Mouse (Mus musculus): Measurements from ENCODE around the gene Arsj.

Gene Arsj

DNA sequence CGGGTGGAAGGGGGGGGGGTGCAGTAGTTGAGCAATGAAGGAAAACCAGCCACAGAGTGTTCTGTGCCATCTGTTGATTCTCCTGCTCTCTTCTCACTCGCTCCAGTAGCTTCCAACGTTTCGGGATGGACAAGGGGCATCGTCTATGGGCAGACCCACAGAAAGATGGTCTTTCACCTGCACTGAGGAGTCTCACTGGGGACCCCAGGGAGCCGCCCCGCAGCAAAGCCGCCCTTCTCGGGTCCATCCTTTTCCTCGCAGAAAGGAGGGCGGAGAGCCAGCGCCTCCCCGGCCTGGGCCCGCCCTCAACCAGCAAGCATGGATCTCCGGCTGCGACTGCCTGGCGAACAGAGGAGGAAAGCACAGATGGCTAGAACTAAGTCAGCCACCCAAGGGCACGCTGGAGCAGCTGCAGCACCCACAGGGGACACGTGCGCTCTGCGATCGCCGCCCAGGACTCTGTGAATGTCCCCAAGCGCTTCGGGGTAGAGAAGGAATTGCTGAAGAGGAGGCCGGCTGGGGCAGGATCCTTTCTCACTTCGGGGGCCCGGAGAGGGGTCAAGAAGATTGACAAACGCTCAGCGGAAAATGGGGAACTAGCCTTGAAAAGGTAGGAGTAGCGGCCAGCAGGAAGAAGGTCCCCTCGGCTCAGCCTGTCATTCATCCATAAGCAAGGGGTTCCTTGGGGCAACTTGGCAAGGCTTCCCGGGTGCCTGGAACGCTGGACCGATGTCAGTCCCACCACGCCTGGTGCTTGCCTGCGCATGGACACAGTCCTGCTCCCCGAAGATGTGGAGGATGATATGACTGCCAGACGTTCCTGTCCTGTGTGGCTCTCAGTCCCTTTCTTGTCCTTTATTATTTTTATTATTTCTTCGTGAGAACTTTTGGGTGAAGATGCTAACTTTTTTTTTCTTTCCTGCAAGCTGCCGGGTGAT, at the start of gene Arsj:
Gene Arsj (plus strand): TSS at position 117 of the 938 bp plus-strand sequence.
- in situ Hi-C loops (cut with MboI; ENCODE audit: unreplicated experiment in 2 of 2), result no loop called here

DNA sequence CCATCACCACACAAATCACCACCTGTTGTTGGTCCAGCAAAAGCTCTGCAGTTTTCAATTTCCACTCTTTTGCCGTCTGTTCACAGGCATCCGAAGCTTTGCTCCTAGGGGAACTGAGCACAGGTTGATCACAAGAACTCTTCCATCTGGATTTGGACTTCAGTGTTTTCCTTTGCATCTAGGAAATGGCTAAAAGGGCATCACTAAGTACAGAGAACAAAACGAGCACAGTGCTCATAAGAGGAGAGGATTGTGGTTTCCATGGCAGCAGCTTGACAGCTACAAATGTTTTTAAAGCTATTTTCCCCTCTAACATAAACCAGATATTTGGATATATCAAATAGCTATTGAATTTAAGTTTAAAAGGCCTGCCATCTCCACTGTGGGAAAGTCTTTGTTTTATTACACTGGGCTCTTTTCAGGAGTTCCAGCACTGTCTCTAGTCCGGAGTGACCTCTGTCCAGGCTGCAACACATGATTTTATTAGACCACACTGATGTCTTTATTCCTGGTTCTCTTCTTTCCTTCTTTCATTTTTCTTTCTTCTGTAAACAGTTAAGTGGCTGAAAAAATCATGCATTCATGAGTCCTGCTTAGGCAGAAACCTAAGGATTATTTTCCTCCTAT, 38.5 kb upstream of the Arsj start:
- in situ Hi-C loops (cut with MboI; ENCODE audit: unreplicated experiment in 2 of 2), result no loop called here

- in situ Hi-C loops (cut with MboI; ENCODE audit: unreplicated experiment in 2 of 2), result no loop called here
Observed at GRCm38 (mm10) chr3:126325891-126326627, 37.4 kb upstream of the Arsj start.

GRCm38 (mm10) chr3:126326628-126327325, 36.7 kb upstream of the Arsj start:
- in situ Hi-C loops (cut with MboI; ENCODE audit: unreplicated experiment in 2 of 2), result no loop called here

- in situ Hi-C loops (cut with MboI; ENCODE audit: unreplicated experiment in 2 of 2), result no loop called here
Observed at GRCm38 (mm10) chr3:126335329-126335728, 28.2 kb upstream of the Arsj start.

DNA sequence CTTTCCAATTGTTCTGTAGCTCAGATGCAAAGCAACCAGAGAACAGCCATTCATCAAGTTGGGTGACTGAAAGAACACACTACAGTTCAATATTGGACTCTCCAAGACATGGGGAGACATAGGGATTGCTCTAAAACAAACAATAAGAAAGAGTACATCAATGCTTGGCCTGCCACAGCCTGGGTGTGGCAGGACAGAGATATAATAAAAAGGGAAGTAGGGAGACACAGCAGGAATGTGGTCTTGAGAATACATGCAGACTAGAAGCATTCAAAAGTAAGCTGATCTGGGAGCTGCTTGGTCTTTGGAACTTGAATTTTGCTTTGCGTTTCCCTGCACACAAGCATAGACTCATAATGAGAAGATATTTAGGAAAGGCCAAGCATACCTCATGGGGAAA, 18.7 kb upstream of the Arsj start:
- in situ Hi-C loops (cut with MboI; ENCODE audit: unreplicated experiment in 2 of 2), result no loop called here

- in situ Hi-C loops (cut with MboI; ENCODE audit: unreplicated experiment in 2 of 2), result no loop called here
Observed at GRCm38 (mm10) chr3:126359760-126360159, 3.7 kb upstream of the Arsj start.

DNA sequence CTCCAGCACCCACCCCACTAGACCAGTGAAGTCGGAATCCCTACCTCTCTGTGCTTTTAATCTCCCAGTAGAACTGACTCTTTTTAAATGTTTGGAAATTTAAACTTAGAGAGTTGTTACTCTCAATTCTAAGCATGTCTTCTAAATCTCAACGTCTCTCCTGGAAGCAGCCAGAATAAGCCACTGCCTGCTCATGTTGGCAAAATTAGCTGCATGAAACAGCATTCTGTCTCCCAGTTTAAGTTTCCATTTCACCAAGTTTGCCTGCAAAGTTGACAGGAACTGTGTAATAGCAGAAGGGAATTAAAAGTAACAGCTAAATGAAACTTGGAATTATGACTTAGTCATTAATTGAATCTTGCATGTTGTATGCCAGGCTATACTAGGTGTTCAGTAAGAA, 1.1 kb upstream of the Arsj start:
- in situ Hi-C loops (cut with MboI; ENCODE audit: unreplicated experiment in 2 of 2), result no loop called here

DNA sequence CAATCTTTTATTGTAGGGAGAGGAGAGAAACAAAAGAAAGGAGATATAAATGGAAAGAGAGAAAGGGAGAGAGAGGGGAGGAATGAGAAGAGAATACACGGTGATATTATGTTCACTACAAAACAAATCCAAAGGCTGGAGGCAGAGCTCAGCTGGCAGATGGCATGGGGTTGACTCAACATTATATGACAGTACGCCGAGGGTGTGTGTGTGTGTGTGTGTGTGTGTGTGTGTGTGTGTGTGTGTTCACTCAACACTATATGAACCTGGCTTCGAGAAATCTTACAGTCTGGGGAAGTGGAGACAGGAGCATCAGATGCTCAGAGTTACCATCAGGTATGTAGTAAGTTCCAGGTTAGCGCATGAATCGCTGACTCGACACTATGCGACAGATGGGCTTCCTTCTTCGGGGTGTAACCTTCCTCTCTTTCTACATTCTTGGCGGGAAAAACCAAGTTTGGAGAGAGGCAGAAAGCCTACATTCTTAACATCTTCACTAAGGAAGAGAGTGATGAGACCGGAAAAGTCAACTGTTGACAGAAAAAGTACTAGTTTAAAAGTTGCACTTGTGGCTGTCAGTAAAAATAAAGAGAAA, 456 bp upstream of the Arsj start:
- in situ Hi-C loops (cut with MboI; ENCODE audit: unreplicated experiment in 2 of 2), result no loop called here

GRCm38 (mm10) chr3:126364555-126364954, 1.1 kb downstream of the Arsj start:
- in situ Hi-C loops (cut with MboI; ENCODE audit: unreplicated experiment in 2 of 2), result no loop called here

DNA sequence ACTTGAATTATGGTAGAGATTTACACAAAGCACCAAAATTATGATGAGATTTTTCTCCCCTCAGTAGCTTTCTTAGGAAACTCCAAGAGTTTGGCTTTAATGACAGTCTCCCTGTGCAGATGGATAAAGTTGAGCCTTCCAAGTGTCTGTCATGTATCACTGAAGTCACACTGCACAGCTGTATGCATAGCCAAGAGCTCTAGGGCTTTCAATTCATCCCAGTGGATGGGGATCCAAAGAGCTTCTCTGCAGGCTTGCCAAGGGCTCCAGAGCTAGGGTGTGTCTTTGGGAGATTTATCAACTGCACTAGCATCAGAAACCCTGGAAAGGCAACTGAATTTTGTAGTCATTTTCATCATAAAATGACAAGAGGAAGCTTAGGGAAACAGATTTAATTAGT, 7.1 kb downstream of the Arsj start:
- in situ Hi-C loops (cut with MboI; ENCODE audit: unreplicated experiment in 2 of 2), result no loop called here

DNA sequence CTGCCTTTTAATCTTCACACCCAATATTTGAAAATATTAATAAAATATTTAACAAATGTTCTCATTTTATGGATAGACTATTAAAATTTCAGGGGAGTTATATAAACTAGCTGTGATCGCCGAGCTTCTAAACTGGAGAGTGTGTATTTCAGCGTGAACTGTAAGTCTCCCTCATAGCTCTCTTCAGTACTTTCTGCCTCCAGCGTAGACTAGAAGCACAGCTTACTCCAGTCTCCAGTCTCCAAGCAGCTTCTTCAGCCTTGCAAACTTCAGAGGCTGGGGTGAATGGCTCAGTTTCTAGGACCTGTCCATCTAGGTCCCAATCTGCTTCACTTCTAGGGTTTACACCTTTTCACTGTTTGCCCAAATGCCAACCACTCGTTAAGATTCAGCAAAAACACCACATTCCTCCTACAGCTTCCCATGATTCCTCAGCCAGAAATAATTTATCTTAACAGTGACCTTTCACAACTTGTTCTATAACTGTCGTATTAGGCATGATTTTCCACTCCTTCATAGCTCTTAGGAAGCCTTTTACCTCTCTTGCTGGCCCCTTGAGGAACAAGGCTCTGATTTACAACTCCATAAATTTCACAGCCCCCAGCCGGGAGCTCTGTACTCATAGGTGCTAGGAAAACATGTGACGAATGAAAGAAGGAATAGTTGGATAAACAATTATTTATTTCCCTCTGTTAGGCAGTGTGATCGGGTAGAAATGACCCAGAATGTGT, 9.5 kb downstream of the Arsj start:
- in situ Hi-C loops (cut with MboI; ENCODE audit: unreplicated experiment in 2 of 2), result no loop called here

DNA sequence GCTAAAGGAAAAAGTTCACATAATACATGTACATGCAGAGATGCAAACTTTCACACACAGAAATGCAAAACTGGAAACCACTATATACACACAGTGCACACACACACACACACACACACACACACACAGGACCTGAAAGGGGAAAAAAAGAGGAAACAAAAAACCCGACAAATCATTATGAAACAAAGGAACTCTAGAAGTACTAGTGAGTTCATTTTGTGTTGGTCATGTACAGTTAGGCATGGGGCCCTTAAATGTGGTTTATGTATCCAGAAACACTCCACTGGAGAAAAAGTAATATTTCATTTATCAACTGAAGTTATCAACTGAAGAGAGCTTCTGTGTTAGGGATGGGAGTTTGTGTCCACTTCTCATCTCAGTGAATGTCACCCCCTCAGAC, 10.2 kb downstream of the Arsj start:
- in situ Hi-C loops (cut with MboI; ENCODE audit: unreplicated experiment in 2 of 2), result no loop called here

DNA sequence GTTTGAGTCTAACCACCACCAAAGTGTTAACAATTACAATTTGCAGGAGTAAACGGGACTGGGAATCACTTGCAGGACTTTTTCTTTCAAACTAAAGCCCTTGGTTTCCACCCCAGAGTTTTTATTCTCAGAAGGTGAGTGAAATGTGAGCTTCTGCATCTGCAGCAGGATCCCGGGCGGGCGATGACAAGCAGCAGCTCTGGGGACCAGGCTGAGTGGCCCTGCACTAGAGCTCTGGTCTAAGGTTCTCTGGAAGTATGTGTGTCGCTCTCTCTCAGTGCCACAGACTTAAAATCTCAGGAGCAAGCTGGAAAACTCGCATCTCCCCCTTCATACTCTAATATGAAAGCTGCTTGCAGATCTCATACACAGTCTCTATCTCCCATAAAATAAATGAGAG, 15.8 kb downstream of the Arsj start:
- in situ Hi-C loops (cut with MboI; ENCODE audit: unreplicated experiment in 2 of 2), result no loop called here

DNA sequence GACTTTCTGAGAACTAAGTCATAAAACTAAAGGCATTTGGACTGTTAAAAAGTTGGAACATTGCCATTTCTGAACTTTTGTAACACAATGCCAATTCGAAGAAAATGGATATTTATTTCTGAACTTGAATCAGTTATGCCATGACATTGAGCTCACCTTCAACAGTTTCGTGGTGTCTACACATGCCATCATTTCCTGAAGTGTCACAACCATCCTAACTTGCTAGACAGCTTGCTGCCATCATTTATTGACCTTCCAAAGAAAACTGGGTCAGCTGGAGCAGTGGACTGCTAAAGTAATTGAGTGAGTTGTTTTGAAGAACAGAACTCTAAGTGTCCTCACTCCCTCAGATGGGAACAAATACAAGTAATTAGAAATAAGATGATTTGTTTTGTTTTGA, 16.2 kb downstream of the Arsj start:
- in situ Hi-C loops (cut with MboI; ENCODE audit: unreplicated experiment in 2 of 2), result no loop called here

DNA sequence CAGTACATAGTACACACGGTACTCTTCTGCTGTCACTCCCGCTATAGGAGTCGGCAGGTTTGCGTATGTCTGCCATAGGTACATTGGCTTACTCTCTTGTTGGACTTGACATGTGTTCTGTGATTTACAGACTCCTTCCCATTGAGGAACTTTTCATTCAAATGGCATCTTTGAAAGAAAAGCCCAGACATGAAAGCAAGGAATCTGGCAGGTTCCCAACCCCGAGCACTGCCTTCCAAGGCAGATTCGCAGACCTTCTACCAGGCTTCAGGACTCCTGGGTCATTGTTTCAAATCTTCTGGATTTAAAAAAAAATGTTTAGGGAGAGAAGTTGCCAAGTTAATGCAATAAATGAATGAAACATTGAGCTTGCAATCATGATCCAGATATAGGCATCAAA, 19.8 kb downstream of the Arsj start:
- in situ Hi-C loops (cut with MboI; ENCODE audit: unreplicated experiment in 2 of 2), result no loop called here

DNA sequence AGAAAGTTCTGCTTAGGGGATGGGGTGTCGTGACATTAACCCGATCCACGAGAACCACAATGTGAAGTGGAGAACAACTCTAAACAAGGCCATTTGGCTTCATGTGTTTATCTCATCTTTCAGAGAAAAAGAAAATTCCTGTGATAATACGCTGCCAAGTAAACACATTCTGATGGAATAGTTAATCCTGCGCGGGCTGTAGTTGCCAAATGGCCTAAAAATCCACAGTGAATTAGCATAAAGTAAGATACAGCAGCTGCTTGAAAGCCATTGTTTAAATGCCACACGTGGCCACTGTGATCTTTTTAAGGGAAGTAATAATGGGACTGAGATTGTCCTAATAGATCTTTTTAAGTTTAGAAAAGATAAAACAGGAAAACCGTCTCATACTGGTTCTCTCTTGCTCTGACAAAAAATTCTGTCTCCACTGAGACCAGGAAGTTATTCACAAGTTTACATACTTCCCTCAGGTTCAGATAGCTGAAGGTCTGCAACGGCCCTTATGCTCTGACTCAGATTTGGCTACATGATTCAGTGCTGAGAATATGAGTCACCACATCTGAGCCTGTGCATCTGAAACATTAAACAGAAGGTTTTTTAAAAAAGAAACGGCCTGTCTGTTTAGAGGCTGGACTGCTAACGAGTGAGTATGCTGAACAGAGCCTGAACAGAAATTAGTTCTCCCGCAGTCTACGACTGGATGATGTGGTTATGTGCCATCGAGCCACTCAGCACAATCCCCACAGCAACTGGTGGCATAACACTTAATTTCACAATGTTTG, 21.4 kb downstream of the Arsj start:
- in situ Hi-C loops (cut with MboI; ENCODE audit: unreplicated experiment in 2 of 2), result no loop called here

DNA sequence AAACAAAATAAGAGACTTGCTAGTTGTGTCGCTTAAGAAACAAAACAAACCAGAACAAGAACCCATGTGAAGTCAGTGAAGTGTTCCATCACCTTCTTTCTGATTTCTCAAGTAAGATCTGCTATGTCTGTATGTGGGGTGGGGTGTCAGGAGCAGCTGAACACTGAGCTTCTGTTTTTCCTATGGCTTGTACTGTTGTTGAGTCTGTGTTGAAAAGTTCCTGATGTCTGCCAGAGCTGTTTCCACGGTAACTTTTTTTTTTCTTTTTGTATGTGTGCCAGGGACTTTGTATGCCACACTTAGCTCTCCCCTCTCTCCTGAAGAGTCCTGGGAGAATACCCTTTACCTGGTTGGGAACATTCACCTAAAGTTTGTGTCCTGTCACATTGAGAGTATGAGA, 34.0 kb downstream of the Arsj start:
- in situ Hi-C loops (cut with MboI; ENCODE audit: unreplicated experiment in 2 of 2), result loop anchor here in 1 of 2 experiments (10.0 kb wide), 1 partner anchor 517 kb away; no protein-coding TSS in a partner anchor

All from v-Abl transformed pro-B cells (cell line).